Mouse (Mus musculus) forebrain, embryonic 16.5 days (tissue): Measurements from ENCODE around the gene AU040320. TPM values are rescaled to one million over a fixed set of nuclear protein-coding genes. Genes with fewer than 3 reads are reported as not detected.

Source experiments
- ATAC-seq: fragments of 200-750 bp; cut with Nextera tagmentation; 2 replicates; pipeline ENCODE4 v1.8.0; 2017; ENCODE audit warnings: mild to moderate bottlenecking, moderate library complexity
- H3K27ac ChIP-seq: fragments of 300-500 bp; sonication (generic); 2 replicates; pipeline ENCODE4 v1.5.1; 2014; ENCODE audit warnings: low read length, control low read depth
- H3K27me3 ChIP-seq: fragments of 300-500 bp; sonication (generic); replicated peaks from 2 replicates; pipeline ENCODE4 v1.6.1; 2014; ENCODE audit warnings: low read length; ENCODE audit not compliant: control insufficient read depth, insufficient read depth
- H3K36me3 ChIP-seq: fragments of 300-500 bp; sonication (generic); 2 replicates; pipeline ENCODE4 v1.6.1; 2014; ENCODE audit not compliant: control insufficient read depth, insufficient read depth
- H3K4me1 ChIP-seq: fragments of 300-500 bp; sonication (generic); replicated peaks from 2 replicates; pipeline ENCODE4 v1.6.1; 2014; ENCODE audit warnings: low read length; ENCODE audit not compliant: control insufficient read depth, insufficient read depth
- H3K4me2 ChIP-seq: fragments of 300-500 bp; sonication (generic); 2 replicates; pipeline ENCODE4 v1.6.1; 2014; ENCODE audit warnings: mild to moderate bottlenecking, low read length, control low read depth
- H3K4me3 ChIP-seq: fragments of 300-500 bp; sonication (generic); replicated peaks from 2 replicates; pipeline ENCODE4 v1.5.1; 2014; ENCODE audit warnings: mild to moderate bottlenecking, low read length, control low read depth
- H3K9ac ChIP-seq: fragments of 300-500 bp; sonication (generic); replicated peaks from 2 replicates; pipeline ENCODE4 v1.6.1; 2014; ENCODE audit warnings: low read depth, low read length, control low read depth
- H3K9me3 ChIP-seq: fragments of 300-500 bp; sonication (generic); 2 replicates; pipeline ENCODE4 v1.6.1; 2016; ENCODE audit warnings: low read length; ENCODE audit not compliant: control insufficient read depth
- WGBS: fragments of 180-500 bp; shearing (Covaris S2); extraction: QIAGEN DNeasy Blood & Tissue Kit; methylation state at CpG from one replicate; pipeline ENCODE4 v1.1.7; 2014; 5-methylcytosine and 5-hydroxymethylcytosine counted together
- polyA plus RNA-seq: library from polyadenylated mRNA; unstranded; fragments of >200 nt; fragmentation: Nextera tagmentation; extraction: Ambion mirVana; gene quantifications from 2 replicates; pipeline ENCODE4 v1.2.1, GENCODE M21; 2015

The AU040320 gene
- polyA plus RNA-seq, 1 experiment from 2014 or later: 35.0 TPM

- H3K27ac ChIP-seq: peak overlapping the region; percentile 68
- no peaks in the 10 kb centered on the region for H3K36me3 ChIP-seq
- peak overlapping the region; percentile 23 for H3K4me2 ChIP-seq
- H3K27me3 ChIP-seq: no peaks in the 10 kb centered on the region
- H3K4me1 ChIP-seq: peaks cover 48% of the 10 kb centered on the region
- H3K9ac ChIP-seq: peak overlapping the region; percentile 20; the same call in 1 of the 2 replicates
- peak; percentile 26 for ATAC-seq
- WGBS: 13% methylated on average over 8 of the region's 8 CpGs
- no peak overlapping the region for H3K4me3 ChIP-seq
- H3K9me3 ChIP-seq: no peaks in the 10 kb centered on the region
Observed at GRCm38 (mm10) chr4:126779148-126779581, 25.8 kb downstream of the AU040320 start.

GRCm38 (mm10) chr4:126779826-126780775 is 26.8 kb downstream of the AU040320 start:
- ATAC-seq: peak; percentile 51; the same call in 1 of the 2 replicates
- Histone ChIP-seq H3K4me3 (no peak overlapping the region), H3K27ac (peak overlapping the region; percentile 84), H3K9ac (0 out of 2 replicates have a peak overlapping the region, but pooled peaks have one; percentile 29), H3K36me3 (no peaks in the 10 kb centered on the region), H3K4me1 (peaks cover 48% of the 10 kb centered on the region), H3K9me3 (no peaks in the 10 kb centered on the region), H3K27me3 (no peaks in the 10 kb centered on the region), H3K4me2 (peak overlapping the region; percentile 37)
- WGBS: 12% methylated on average over 12 of the region's 12 CpGs

- Histone ChIP-seq H3K4me3 (no peak overlapping the region), H3K36me3 (no peaks in the 10 kb centered on the region), H3K27ac (peak overlapping the region; percentile 26), H3K4me2 (no peak overlapping the region), H3K4me1 (peaks cover 48% of the 10 kb centered on the region), H3K9ac (no peak overlapping the region), H3K27me3 (no peaks in the 10 kb centered on the region), H3K9me3 (no peaks in the 10 kb centered on the region)
- WGBS: 8% methylated on average over 3 of the region's 3 CpGs
- no peak; the same call in 1 of the 2 replicates for ATAC-seq
Observed at GRCm38 (mm10) chr4:126781871-126782270, 28.5 kb downstream of the AU040320 start.

GRCm38 (mm10) chr4:126782512-126782911 is 29.2 kb downstream of the AU040320 start:
- Histone ChIP-seq H3K27me3 (no peaks in the 10 kb centered on the region), H3K4me1 (peaks cover 45% of the 10 kb centered on the region), H3K9ac (no peak overlapping the region), H3K4me2 (no peak overlapping the region), H3K4me3 (no peak overlapping the region), H3K36me3 (no peaks in the 10 kb centered on the region), H3K27ac (peak overlapping the region; percentile 26), H3K9me3 (no peaks in the 10 kb centered on the region)
- ATAC-seq: no peak
- WGBS: 56% methylated on average over 8 of the region's 8 CpGs

- H3K4me3 ChIP-seq: no peak overlapping the region
- ATAC-seq: peak; percentile 45
- no peak overlapping the region for H3K9ac ChIP-seq
- peaks cover 44% of the 10 kb centered on the region for H3K4me1 ChIP-seq
- 49% methylated on average over 8 of the region's 8 CpGs for WGBS
- H3K36me3 ChIP-seq: no peaks in the 10 kb centered on the region
- H3K9me3 ChIP-seq: no peaks in the 10 kb centered on the region
- H3K27me3 ChIP-seq: no peaks in the 10 kb centered on the region
- H3K4me2 ChIP-seq: no peak overlapping the region
- peak overlapping the region; percentile 74 for H3K27ac ChIP-seq
Observed at GRCm38 (mm10) chr4:126782996-126783395, 29.7 kb downstream of the AU040320 start.

GRCm38 (mm10) chr4:126792341-126793102 is 39.2 kb downstream of the AU040320 start:
- H3K4me3 ChIP-seq: no peak overlapping the region
- WGBS: 88% methylated on average over 7 of the region's 7 CpGs
- ATAC-seq: no peak

GRCm38 (mm10) chr4:126802174-126802573 is 48.8 kb downstream of the AU040320 start:
- Histone ChIP-seq H3K4me3 (no peak overlapping the region), H3K9me3 (no peaks in the 10 kb centered on the region), H3K27me3 (no peaks in the 10 kb centered on the region), H3K9ac (no peak overlapping the region), H3K27ac (no peak overlapping the region), H3K36me3 (no peaks in the 10 kb centered on the region), H3K4me1 (peaks cover 10% of the 10 kb centered on the region), H3K4me2 (no peak overlapping the region)
- ATAC-seq: no peak
- WGBS: 95% methylated on average over 8 of the region's 8 CpGs

More at GRCm38 (mm10) chr4:126792341-126793102, 39.2 kb downstream of the AU040320 start:
- no peaks in the 10 kb centered on the region for H3K27me3 ChIP-seq
- H3K4me2 ChIP-seq: no peak overlapping the region
- H3K27ac ChIP-seq: no peak overlapping the region
- H3K9me3 ChIP-seq: no peaks in the 10 kb centered on the region; the same call in 1 of the 2 replicates
- H3K36me3 ChIP-seq: peaks cover 6% of the 10 kb centered on the region; the same call in 1 of the 2 replicates
- no peak overlapping the region for H3K9ac ChIP-seq
- H3K4me1 ChIP-seq: no peaks in the 10 kb centered on the region

GRCm38 (mm10) chr4:126803268-126803873 is 50.0 kb downstream of the AU040320 start:
- no peaks in the 10 kb centered on the region for H3K27me3 ChIP-seq
- H3K4me1 ChIP-seq: peaks cover 10% of the 10 kb centered on the region
- ATAC-seq: no peak

More at GRCm38 (mm10) chr4:126803268-126803873, 50.0 kb downstream of the AU040320 start:
- WGBS: 34% methylated on average over 8 of the region's 8 CpGs
- Histone ChIP-seq H3K4me3 (no peak overlapping the region), H3K9me3 (no peaks in the 10 kb centered on the region), H3K36me3 (no peaks in the 10 kb centered on the region), H3K9ac (no peak overlapping the region), H3K4me2 (no peak overlapping the region), H3K27ac (peak overlapping the region; percentile 56; the same call in 1 of the 2 replicates)
